Mouse (Mus musculus) limb, embryonic 13.5 days (tissue): Measurements from ENCODE around the gene Cpne8. TPM values are rescaled to one million over a fixed set of nuclear protein-coding genes. Genes with fewer than 3 reads are reported as not detected.
"Not testable (repeated sequence)": the region's sequence is repeated elsewhere in the genome, so short reads cannot be mapped to it uniquely, and the experiment has no call there.

Source experiments
- ATAC-seq: fragments of 200-750 bp; cut with Nextera tagmentation; 2 replicates; pipeline ENCODE4 v1.8.0; 2017; ENCODE audit warnings: low read depth, moderate number of reproducible peaks, moderate TSS enrichment; ENCODE audit not compliant: low FRiP score
- H3K27ac ChIP-seq: fragments of 300-500 bp; sonication (generic); 2 replicates; pipeline ENCODE4 v1.5.1; 2015; ENCODE audit warnings: inconsistent platforms, mild to moderate bottlenecking, moderate library complexity
- H3K27me3 ChIP-seq: fragments of 300-500 bp; sonication (generic); 2 replicates; pipeline ENCODE4 v1.6.1; 2015; ENCODE audit warnings: mild to moderate bottlenecking, inconsistent platforms
- H3K36me3 ChIP-seq: fragments of 300-500 bp; sonication (generic); 2 replicates; pipeline ENCODE4 v1.6.1; 2015; ENCODE audit warnings: inconsistent platforms, mild to moderate bottlenecking, moderate library complexity
- H3K4me1 ChIP-seq: fragments of 300-500 bp; sonication (generic); 2 replicates; pipeline ENCODE4 v1.6.1; 2015; ENCODE audit warnings: inconsistent platforms
- H3K4me2 ChIP-seq: fragments of 300-500 bp; sonication (generic); replicated peaks from 2 replicates; pipeline ENCODE4 v1.6.1; 2015; ENCODE audit warnings: inconsistent platforms, mild to moderate bottlenecking, moderate library complexity
- H3K4me3 ChIP-seq: fragments of 300-500 bp; sonication (generic); 2 replicates; pipeline ENCODE4 v1.5.1; 2015; ENCODE audit warnings: moderate library complexity, mild to moderate bottlenecking, inconsistent platforms
- H3K9ac ChIP-seq: fragments of 300-500 bp; sonication (generic); 2 replicates; pipeline ENCODE4 v1.6.1; 2015; ENCODE audit warnings: mild to moderate bottlenecking, inconsistent platforms
- H3K9me3 ChIP-seq: fragments of 300-500 bp; sonication (generic); 2 replicates; pipeline ENCODE4 v1.6.1; 2016; ENCODE audit warnings: inconsistent platforms
- WGBS: fragments of 180-500 bp; shearing (Covaris S2); methylation state at CpG from one replicate; pipeline ENCODE4 v1.1.7; 2015; 5-methylcytosine and 5-hydroxymethylcytosine counted together
- polyA plus RNA-seq: library from polyadenylated mRNA; unstranded; fragments of >200 nt; fragmentation: Nextera tagmentation; extraction: Ambion mirVana; gene quantifications from 2 replicates; pipeline ENCODE4 v1.2.1, GENCODE M21; 2015

Cpne8 gene
- polyA plus RNA-seq, 1 experiment from 2014 or later = 14.1 TPM

DNA sequence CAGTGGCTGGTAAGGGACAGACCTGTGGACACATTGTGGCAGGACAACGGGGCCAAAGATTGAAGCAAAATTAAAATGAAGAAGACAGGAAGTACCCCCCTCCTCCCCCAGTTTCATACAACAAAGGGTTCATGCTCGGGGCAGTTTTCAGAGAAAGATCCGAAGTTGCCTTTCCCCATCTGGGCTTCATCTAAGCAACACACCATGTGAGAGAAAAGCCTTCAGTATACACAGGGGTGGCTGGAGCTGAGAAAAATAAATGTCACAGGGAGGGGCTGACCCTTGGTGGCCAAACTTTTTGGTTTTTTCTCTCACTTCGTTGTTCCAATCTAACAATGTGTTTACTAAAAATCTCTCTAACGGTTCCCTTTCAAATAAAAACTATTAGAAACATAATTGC lies 135.8 kb downstream of the Cpne8 start:
- no peak overlapping the region for H3K4me2 ChIP-seq
- no peaks in the 10 kb centered on the region for H3K36me3 ChIP-seq
- H3K9ac ChIP-seq = no peak overlapping the region
- no peaks in the 10 kb centered on the region for H3K9me3 ChIP-seq
- H3K27ac ChIP-seq = no peak overlapping the region
- H3K4me3 ChIP-seq = no peak overlapping the region
- H3K27me3 ChIP-seq = no peaks in the 10 kb centered on the region
- 39% methylated on average over 5 of the region's 5 CpGs for WGBS
- ATAC-seq = no peak
- no peaks in the 10 kb centered on the region for H3K4me1 ChIP-seq

DNA sequence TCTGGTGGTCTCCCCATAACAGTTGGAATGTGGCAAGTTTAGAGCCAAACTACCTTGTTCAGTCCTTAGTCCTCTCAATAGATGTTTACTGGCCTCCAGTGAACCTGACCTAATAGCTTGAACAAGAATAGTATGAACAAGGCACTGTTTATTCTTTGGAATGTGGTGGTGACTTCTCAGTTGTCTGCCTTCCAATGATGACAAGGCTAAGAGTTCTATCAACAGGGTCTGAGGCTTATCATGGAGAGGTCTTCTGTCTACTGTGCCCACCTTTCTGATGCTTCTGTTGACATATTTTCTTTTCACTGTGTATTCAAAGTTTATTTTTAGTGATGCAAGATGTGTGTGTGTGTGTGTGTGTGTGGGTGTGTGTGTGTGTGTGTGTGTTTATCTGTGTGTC lies 137.1 kb downstream of the Cpne8 start:
- no peak overlapping the region for H3K4me3 ChIP-seq
- no peaks in the 10 kb centered on the region for H3K9me3 ChIP-seq
- H3K27ac ChIP-seq = no peak overlapping the region
- ATAC-seq = no peak
- no peaks in the 10 kb centered on the region for H3K4me1 ChIP-seq
- H3K27me3 ChIP-seq = no peaks in the 10 kb centered on the region
- no peaks in the 10 kb centered on the region for H3K36me3 ChIP-seq
- H3K9ac ChIP-seq = no peak overlapping the region
- no peak overlapping the region for H3K4me2 ChIP-seq

DNA sequence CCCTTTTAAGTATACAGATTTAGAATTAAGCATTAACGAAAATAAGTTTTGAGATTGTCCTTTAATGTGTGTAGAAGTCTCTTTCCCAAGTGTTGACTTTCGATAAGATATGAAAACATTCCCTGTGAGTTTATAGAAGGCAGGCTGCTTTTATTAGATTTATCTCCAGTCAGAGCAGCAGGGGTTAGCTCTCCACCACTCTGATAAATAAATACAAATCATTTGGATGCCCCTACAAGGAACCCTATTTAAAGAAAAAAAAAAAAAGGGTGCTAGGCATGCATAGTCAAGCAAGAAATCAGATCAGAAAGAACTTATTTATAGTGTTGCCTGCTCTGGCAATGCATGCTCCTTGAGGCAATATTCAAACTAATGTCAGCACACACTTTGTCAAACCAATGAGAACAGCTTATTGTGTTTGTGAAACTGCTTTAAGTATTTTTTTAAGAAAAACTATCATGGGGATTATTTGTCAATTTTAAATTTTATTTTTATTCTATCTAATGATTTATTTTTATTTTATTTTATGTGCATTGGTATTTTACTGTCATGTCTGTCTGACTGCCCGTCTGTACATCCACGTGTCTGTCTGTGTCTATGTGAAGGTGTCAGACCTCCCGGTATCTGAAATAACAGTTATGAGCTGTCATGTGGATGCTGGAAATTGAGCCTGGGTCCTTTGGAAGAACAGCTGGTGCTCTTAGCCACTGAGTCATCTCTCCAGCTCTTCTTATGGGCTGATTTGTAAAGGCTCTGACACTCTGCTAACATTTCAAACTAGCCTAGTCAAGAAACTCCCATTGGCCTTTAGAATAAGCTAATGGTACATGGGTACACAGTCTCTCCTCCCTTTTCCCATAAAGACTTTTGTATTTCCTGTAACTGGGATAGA lies 142.7 kb downstream of the Cpne8 start:
- 58% methylated on average over 5 of the region's 5 CpGs for whole genome bisulfite sequencing

GRCm38 (mm10) chr15:90535730-90536129 lies 143.5 kb downstream of the Cpne8 start:
- ATAC-seq = no peak
- 0 out of 2 replicates have a peak, but pooled peaks cover 9% of the 10 kb centered on the region for H3K4me1 ChIP-seq
- WGBS = 23% methylated on average over 7 of the region's 7 CpGs
- H3K9me3 ChIP-seq = no peaks in the 10 kb centered on the region
- H3K4me2 ChIP-seq = no peak overlapping the region
- H3K27me3 ChIP-seq = no peaks in the 10 kb centered on the region
- no peak overlapping the region for H3K9ac ChIP-seq
- H3K36me3 ChIP-seq = no peaks in the 10 kb centered on the region
- no peak overlapping the region for H3K4me3 ChIP-seq
- H3K27ac ChIP-seq = no peak overlapping the region

More for the DNA sequence above, 142.7 kb downstream of the Cpne8 start:
- ATAC-seq = no peak
- Histone ChIP-seq H3K9ac (no peak overlapping the region), H3K4me2 (no peak overlapping the region), H3K4me1 (0 out of 2 replicates have a peak, but pooled peaks cover 9% of the 10 kb centered on the region), H3K9me3 (no peaks in the 10 kb centered on the region), H3K4me3 (no peak overlapping the region), H3K36me3 (no peaks in the 10 kb centered on the region), H3K27ac (no peak overlapping the region), H3K27me3 (no peaks in the 10 kb centered on the region)

GRCm38 (mm10) chr15:90512769-90513168 lies 166.5 kb downstream of the Cpne8 start:
- WGBS = 92% methylated on average over 4 of the region's 4 CpGs
- H3K4me2 ChIP-seq = no peak overlapping the region
- no peaks in the 10 kb centered on the region for H3K36me3 ChIP-seq
- no peaks in the 10 kb centered on the region for H3K27me3 ChIP-seq
- no peak for ATAC-seq
- no peak overlapping the region for H3K9ac ChIP-seq
- no peaks in the 10 kb centered on the region for H3K9me3 ChIP-seq
- no peak overlapping the region for H3K27ac ChIP-seq
- H3K4me3 ChIP-seq = no peak overlapping the region
- no peaks in the 10 kb centered on the region for H3K4me1 ChIP-seq

- no peak for ATAC-seq
- WGBS = 89% methylated on average over 3 of the region's 3 CpGs
Measured at GRCm38 (mm10) chr15:90497080-90497479, 182.2 kb downstream of the Cpne8 start.

GRCm38 (mm10) chr15:90491558-90491957 lies 187.7 kb downstream of the Cpne8 start:
- no peaks in the 10 kb centered on the region for H3K4me1 ChIP-seq
- no peak overlapping the region for H3K27ac ChIP-seq
- H3K36me3 ChIP-seq = no peaks in the 10 kb centered on the region
- no peaks in the 10 kb centered on the region for H3K27me3 ChIP-seq
- no peaks in the 10 kb centered on the region for H3K9me3 ChIP-seq
- H3K9ac ChIP-seq = no peak overlapping the region
- H3K4me3 ChIP-seq = no peak overlapping the region
- H3K4me2 ChIP-seq = no peak overlapping the region
- 67% methylated on average over 6 of the region's 6 CpGs for WGBS
- no peak for ATAC-seq

More at GRCm38 (mm10) chr15:90497080-90497479, 182.2 kb downstream of the Cpne8 start:
- no peak overlapping the region for H3K4me2 ChIP-seq
- no peaks in the 10 kb centered on the region for H3K27me3 ChIP-seq
- H3K36me3 ChIP-seq = no peaks in the 10 kb centered on the region
- H3K27ac ChIP-seq = no peak overlapping the region
- no peak overlapping the region for H3K4me3 ChIP-seq
- H3K9ac ChIP-seq = no peak overlapping the region
- no peaks in the 10 kb centered on the region for H3K4me1 ChIP-seq
- no peaks in the 10 kb centered on the region for H3K9me3 ChIP-seq

DNA sequence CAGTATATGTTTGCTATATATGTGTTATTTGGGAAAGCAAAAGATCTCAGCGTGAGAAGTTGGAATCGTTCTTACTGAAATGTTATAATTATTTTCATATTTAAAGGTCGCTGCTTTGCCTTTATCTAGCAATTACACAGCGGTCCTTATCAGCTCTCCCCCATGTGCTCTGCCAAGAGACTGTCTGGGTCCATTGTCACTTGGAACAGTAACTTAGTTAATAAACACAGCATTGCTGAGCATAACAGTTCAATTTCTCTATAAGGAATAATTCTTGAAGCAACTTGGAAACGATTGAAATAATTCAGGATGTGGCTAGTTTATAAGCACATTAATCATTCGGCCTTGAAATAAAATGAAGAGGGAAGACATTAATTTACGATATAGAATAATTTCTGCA lies 189.0 kb downstream of the Cpne8 start:
- Histone ChIP-seq H3K36me3 (no peaks in the 10 kb centered on the region), H3K4me3 (no peak overlapping the region), H3K27ac (no peak overlapping the region), H3K4me2 (no peak overlapping the region), H3K27me3 (no peaks in the 10 kb centered on the region), H3K9ac (no peak overlapping the region), H3K4me1 (no peaks in the 10 kb centered on the region), H3K9me3 (no peaks in the 10 kb centered on the region)
- no peak for ATAC-seq
- WGBS = 88% methylated on average over 7 of the region's 7 CpGs

DNA sequence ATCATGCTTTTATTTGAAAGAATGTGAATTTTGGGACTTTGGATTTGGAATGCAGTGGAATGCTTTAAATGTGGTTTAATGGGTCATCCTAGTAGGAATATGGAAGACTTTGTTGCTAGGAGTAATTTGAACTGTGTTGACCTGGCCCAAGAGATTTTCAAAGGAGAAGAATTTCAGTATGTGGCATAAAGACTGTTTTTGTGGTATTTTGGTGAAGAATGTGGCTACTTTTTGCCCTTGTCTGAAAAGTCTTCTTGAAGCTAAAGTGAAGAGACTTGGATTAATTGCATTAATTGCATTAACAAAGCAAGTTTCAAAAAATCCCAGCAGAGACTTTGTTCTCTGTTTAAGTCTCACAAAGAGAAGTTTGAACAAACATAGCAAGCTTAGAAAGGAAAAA lies 208.7 kb downstream of the Cpne8 start:
- not testable (repeated sequence) for H3K27ac ChIP-seq, H3K4me2 ChIP-seq, ATAC-seq, H3K4me3 ChIP-seq, H3K9ac ChIP-seq, H3K27me3 ChIP-seq, H3K36me3 ChIP-seq, H3K9me3 ChIP-seq, H3K4me1 ChIP-seq

GRCm38 (mm10) chr15:90463281-90463680 lies 216.0 kb downstream of the Cpne8 start:
- no peak overlapping the region for H3K4me3 ChIP-seq
- H3K27ac ChIP-seq = no peak overlapping the region
- no peaks in the 10 kb centered on the region for H3K27me3 ChIP-seq
- WGBS = 61% methylated on average over 2 of the region's 2 CpGs
- H3K9ac ChIP-seq = no peak overlapping the region
- no peaks in the 10 kb centered on the region for H3K36me3 ChIP-seq
- no peaks in the 10 kb centered on the region for H3K9me3 ChIP-seq
- ATAC-seq = 0 out of 2 replicates have a peak, but pooled peaks have one; percentile 57
- no peak overlapping the region for H3K4me2 ChIP-seq
- no peaks in the 10 kb centered on the region for H3K4me1 ChIP-seq

DNA sequence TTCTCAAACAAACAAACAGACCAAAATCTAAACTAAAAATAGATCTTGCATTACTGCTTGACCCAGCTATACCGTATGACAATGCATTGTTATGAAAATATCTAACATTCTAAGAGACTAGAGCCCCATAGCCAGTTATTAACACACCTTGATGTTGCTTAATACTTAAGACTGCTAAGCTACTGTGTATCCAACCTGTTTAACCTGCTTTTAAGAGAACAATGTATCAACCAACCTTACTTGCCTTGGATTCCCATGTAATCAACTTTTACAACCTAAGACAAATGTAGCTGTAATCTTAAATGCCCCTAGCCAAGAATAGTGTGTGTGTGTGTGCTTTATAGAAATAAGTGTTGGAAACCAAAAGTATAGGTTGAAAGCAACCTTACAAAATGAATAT lies 233.2 kb downstream of the Cpne8 start:
- 90% methylated on average over 1 of the region's 1 CpGs for WGBS
- no peak for ATAC-seq
- no peak overlapping the region for H3K4me2 ChIP-seq

More for the DNA sequence above, 233.2 kb downstream of the Cpne8 start:
- Histone ChIP-seq H3K27ac (no peak overlapping the region), H3K4me3 (no peak overlapping the region), H3K9me3 (no peaks in the 10 kb centered on the region), H3K9ac (no peak overlapping the region), H3K36me3 (no peaks in the 10 kb centered on the region), H3K4me1 (no peaks in the 10 kb centered on the region), H3K27me3 (no peaks in the 10 kb centered on the region)
